Mouse (Mus musculus) spleen, postnatal 36 days (tissue): Measurements from ENCODE around the gene Gps1.
"Not testable (repeated sequence)": the region's sequence is repeated elsewhere in the genome, so short reads cannot be mapped to it uniquely, and the experiment has no call there.

Experiments
- DNase-seq, 2 experiments: peaks; one replicate each; pipeline ENCODE4 v3.0.0; 2022; ENCODE audit warnings: low spot score in 2 of 2, mixed read lengths in 1 of 2

The Gps1 gene

GRCm38 (mm10) chr11:120822321-120822720 lies 38.2 kb downstream of the Gps1 start:
- no peak for DNase-seq

GRCm38 (mm10) chr11:120822831-120823550 lies 38.9 kb downstream of the Gps1 start:
- no peak for DNase-seq

DNA sequence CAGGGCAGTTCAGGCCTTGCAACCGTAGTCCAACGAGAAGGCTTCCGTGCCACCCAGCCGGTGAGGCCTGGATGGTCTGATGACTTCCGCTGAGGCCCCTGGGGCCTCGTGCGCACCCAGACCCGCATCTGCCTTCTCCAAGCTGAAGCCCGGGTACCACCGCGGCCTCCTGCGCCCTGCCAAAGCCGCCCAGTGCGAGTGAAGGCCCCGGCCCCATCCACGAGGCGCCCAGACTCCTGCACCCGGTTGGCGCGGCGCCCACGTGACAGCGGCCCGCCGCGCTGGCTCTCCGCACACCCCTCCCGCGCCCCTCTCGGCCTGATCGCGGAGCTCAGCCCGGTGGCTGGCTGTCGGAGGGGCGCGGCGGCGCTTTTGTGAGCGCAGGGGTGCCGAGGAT lies 39.5 kb downstream of the Gps1 start:
- peak in 1 of 2 experiments; percentile 52 for DNase-seq

GRCm38 (mm10) chr11:120823956-120824786 lies 40.1 kb downstream of the Gps1 start, which contains the start of gene Fasn:
Gene Fasn, minus strand, starts transcription at chr11:120824547.
- peak; percentile 95 to 96 for DNase-seq

- DNase-seq, result no peak
Measured at GRCm38 (mm10) chr11:120824787-120825288, 40.8 kb downstream of the Gps1 start.

DNA sequence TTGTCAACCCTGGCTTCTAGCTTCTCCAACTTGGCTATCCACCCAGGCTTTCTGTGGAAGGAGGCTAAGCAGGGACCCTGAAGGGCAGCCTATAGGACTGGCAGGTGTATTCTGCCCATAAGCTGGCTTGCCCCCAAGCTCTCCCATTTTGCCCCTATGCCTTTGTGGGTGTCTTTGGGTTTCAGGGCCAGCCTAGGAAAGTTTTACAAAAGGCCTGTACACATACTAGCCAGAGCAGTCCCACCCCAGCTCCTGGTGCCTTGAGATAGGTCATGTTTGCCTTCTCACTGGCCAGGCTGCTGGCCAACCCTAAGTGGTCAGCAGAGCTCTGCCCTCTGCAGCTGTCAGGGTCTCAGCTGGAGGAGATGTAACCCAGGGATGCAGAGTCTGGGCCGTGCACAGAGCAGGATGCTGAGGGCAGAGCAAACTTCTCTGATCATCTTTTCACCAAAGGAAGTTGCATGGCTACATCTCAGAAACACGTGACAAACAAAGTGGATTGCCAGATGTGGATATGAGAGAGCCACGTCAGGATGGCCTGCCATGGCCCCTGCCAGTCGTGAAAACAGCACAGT lies 41.3 kb downstream of the Gps1 start:
- DNase-seq, result no peak

GRCm38 (mm10) chr11:120826016-120826953 lies 42.2 kb downstream of the Gps1 start:
- DNase-seq, result no peak

- no peak for DNase-seq
Measured at GRCm38 (mm10) chr11:120828416-120828815, 44.3 kb downstream of the Gps1 start.

- DNase-seq, result no peak
Measured at GRCm38 (mm10) chr11:120829757-120830532, 45.9 kb downstream of the Gps1 start.

DNA sequence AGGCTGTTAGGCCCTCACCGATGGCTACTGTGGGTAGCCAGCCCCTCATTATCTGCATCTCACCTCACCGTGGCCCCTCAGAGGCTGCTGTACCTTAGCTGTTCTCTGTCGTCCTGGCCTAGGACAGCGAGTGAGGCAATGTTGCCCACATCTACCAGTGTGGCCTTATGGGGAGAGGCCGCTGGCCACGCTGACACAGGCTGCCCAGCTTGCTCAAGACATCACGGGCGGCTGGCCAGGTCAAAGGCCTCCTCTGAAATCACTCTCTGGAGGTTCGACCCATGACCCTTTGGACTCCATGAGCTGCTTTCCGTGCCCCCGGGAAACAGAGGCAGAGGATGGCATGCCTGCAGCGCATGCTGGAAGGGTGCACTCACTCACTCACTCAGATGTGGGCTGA lies 46.6 kb downstream of the Gps1 start:
- DNase-seq, result no peak

DNA sequence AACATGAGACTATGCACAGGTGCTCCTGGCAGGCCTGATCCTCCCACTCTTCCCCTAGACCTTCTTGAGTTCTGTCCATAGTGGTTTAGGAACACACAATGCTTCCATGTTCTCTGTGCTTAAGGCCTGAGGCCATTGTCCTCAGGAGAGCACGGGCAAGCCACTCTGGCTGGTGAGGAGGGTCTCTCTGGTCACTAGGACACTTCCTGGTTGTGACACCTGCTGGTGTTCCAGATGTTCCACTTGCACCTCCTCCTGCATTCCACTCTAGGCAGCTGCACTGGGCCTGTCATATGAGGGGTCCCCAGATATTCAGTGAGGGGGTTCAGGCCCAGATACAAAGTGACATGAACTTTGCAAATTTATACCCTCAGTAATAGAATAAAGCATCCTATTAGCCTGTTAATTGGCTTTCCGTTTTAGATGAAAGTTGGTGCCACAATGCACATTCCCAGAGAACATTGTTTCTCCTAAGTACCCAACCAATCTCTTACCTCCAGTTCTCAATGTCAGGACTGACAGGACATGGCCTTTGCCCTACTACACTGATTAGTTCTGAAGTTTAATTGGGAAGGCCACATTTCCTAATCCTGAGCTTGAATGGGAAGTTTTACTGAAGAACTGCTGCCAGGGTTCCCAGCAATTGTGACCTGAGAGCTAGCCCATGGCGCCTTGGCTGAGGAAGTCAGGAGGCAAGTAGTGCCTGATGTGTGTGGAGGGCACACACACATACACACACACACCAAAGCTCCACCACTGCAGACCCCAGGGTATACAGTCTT lies 47.8 kb downstream of the Gps1 start:
- DNase-seq, result no peak

DNA sequence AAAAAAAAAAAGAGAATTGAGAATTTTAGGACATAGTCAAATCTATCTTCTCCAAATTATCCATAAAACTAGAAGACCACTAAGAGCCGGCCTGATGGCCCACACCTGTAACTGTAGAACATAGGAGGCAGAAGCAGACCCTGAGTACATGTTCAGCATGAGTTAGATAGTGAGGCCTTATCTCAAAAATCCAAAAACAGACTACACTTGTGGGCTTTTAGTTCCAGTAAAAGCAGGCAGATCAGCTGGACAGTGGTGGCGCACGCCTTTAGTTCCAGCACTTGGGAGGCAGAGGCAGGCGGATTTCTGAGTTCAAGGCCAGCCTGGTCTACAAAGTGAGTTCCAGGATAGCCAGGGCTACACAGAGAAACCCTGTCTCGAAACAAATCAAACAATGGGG lies 48.9 kb downstream of the Gps1 start:
- DNase-seq, result not testable (repeated sequence)

- DNase-seq, result no peak
Measured at GRCm38 (mm10) chr11:120833555-120834280, 49.6 kb downstream of the Gps1 start.
